Mouse (Mus musculus): Measurements from ENCODE around the gene C1qtnf4. TPM values are rescaled to one million over a fixed set of nuclear protein-coding genes. Genes with fewer than 3 reads are reported as not detected.
"Not testable (repeated sequence)": the region's sequence is repeated elsewhere in the genome, so short reads cannot be mapped to it uniquely, and the experiment has no call there.

Gene C1qtnf4
- polyA plus RNA-seq, 1 experiment from 2014 or later: 1.9 TPM

DNA sequence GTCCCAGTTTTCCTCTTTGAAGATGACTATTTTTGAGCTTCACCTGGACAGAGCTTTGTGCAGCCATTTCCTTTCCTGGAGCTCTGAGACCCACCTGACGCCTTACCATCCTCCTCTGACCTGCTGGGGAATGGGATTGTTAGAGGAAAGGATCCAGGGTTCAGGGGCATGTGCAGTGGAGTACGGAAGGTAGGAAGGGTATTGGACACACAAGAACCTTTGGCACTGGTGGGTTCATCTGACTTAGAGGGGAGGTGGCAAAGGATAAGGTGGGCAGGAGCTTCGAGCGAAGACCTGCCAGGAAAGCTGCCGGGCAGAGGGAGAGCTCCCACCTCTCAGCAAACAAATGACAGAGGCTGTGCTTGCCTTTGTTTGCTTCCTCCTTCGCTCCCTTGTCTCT lies 776 bp downstream of the C1qtnf4 start:
- no peak overlapping the region for H3K4me2 ChIP-seq
- no peaks in the 10 kb centered on the region for H3K36me3 ChIP-seq (replicated peaks)
- no peak overlapping the region for H3K27ac ChIP-seq (replicated peaks)
- H3K27me3 ChIP-seq: peaks cover 96% of the 10 kb centered on the region
- H3K4me3 ChIP-seq (replicated peaks): no peak overlapping the region
- no peak overlapping the region for H3K9ac ChIP-seq
- H3K9me3 ChIP-seq (replicated peaks): no peaks in the 10 kb centered on the region
- H3K4me1 ChIP-seq (replicated peaks): peaks cover 37% of the 10 kb centered on the region
- ATAC-seq (ENCODE audit: insufficient read depth): no peak
- 36% methylated on average over 6 of the region's 6 CpGs for WGBS (ENCODE audit: insufficient replicate concordance)

DNA sequence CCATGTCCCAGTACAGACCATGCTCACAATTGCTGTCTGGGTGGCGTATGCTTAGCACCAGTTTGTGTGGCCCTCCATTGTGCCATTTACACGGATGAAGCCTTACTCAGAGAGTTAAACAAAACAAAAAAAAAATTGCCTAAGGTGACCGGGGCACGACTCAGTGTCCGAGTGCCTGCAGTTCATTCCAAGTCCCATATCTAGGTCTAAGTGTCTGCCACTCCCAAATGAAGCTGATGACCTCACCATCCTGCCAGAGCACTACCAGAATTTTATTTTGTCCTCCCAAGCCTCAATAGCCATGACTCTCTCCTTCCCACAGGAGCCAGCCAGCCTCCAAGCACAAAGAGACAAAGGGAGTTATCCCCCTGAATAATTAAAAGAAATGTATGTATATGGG lies 2.0 kb downstream of the C1qtnf4 start:
- Histone ChIP-seq H3K4me1 (replicated peaks) (peaks cover 49% of the 10 kb centered on the region), H3K36me3 (replicated peaks) (no peaks in the 10 kb centered on the region), H3K4me3 (replicated peaks) (no peak overlapping the region), H3K4me2 (no peak overlapping the region), H3K27me3 (peaks cover 92% of the 10 kb centered on the region), H3K9ac (no peak overlapping the region), H3K27ac (replicated peaks) (no peak overlapping the region), H3K9me3 (replicated peaks) (no peaks in the 10 kb centered on the region)
- 57% methylated on average over 5 of the region's 5 CpGs for WGBS (ENCODE audit: insufficient replicate concordance)
- no peak for ATAC-seq (ENCODE audit: insufficient read depth)

DNA sequence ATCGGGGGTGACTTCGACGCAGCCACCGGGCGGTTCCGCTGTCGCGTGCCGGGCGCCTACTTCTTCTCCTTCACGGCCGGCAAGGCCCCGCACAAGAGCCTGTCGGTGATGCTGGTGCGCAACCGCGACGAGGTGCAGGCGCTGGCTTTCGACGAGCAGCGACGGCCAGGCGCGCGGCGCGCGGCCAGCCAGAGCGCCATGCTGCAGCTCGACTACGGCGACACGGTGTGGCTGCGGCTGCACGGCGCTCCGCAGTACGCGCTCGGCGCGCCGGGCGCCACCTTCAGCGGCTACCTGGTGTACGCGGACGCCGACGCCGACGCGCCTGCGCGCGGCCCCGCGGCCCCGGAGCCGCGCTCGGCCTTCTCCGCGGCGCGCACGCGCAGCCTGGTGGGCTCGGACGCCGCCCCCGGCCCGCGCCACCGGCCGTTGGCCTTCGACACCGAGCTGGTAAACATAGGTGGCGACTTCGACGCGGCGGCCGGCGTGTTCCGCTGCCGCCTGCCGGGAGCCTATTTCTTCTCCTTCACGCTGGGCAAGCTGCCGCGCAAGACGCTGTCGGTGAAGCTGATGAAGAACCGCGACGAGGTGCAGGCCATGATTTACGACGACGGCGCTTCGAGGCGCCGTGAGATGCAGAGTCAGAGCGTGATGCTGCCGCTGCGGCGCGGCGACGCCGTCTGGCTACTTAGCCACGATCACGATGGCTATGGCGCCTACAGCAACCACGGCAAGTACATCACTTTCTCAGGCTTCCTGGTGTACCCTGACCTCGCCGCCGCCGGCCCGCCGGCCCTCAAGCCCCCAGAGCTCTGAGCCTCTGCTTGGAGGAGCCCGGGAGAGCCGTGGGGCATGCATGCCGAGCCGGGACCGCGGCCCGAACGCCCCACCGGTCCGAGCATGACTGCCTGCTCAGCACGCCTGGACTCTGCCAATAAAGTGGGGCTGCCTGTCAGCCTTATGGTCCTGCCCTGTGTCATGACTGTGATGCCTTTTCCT lies 4.2 kb downstream of the C1qtnf4 start:
- no peaks in the 10 kb centered on the region for H3K9me3 ChIP-seq (replicated peaks)
- H3K27ac ChIP-seq (replicated peaks): peak overlapping the region; percentile 34; the same call in 1 of the 2 replicates
- peak overlapping the region; percentile 68 for H3K4me3 ChIP-seq (replicated peaks)
- peaks cover 72% of the 10 kb centered on the region for H3K4me1 ChIP-seq (replicated peaks)
- ATAC-seq (ENCODE audit: insufficient read depth): peak; percentile 59
- 5% methylated on average over 133 of the region's 133 CpGs for WGBS (ENCODE audit: insufficient replicate concordance)
- H3K9ac ChIP-seq: peak overlapping the region; percentile 58
- peaks cover 70% of the 10 kb centered on the region for H3K27me3 ChIP-seq
- peak overlapping the region; percentile 96 for H3K4me2 ChIP-seq
- peaks cover 9% of the 10 kb centered on the region for H3K36me3 ChIP-seq (replicated peaks)

DNA sequence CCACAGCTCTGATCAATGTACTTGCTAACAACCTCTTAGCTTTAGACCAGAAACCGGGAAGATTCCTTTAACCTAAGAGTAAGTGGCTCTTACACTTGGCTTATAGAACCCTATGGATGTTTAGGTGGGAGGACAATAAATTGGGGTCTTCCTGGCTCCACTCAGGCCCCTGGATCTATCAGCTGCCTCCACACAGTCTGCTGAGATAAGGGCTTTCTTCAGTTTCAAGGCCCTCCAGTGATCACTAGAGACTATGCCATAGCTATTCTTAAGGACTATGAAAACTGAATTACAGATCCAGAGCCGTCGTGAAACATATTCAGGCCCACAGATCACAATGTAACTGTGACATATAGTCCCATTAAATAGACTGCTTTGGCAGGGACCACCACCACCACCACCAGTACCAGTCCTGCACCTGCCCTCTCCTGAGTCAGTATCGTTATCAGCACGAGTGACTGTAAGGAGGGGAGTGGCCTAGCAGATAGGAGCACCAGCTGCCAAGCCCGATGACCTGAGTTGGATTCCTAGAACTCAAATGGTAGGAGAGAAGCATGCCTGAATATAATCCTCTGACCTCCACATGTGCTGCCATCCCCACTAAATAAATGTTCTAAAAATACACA lies 8.1 kb downstream of the C1qtnf4 start:
- H3K4me1 ChIP-seq (replicated peaks): peaks cover 75% of the 10 kb centered on the region
- H3K27ac ChIP-seq (replicated peaks): peak overlapping the region; percentile 88
- H3K4me3 ChIP-seq (replicated peaks): 0 out of 2 replicates have a peak overlapping the region, but pooled peaks have one; percentile 2
- peak; percentile 89 for ATAC-seq (ENCODE audit: insufficient read depth)
- H3K36me3 ChIP-seq (replicated peaks): peaks cover 47% of the 10 kb centered on the region
- H3K4me2 ChIP-seq: peak overlapping the region; percentile 63
- WGBS (ENCODE audit: insufficient replicate concordance): 42% methylated on average over 6 of the region's 6 CpGs
- H3K9me3 ChIP-seq (replicated peaks): no peaks in the 10 kb centered on the region
- peak overlapping the region; percentile 49 for H3K9ac ChIP-seq
- H3K27me3 ChIP-seq: peaks cover 30% of the 10 kb centered on the region

DNA sequence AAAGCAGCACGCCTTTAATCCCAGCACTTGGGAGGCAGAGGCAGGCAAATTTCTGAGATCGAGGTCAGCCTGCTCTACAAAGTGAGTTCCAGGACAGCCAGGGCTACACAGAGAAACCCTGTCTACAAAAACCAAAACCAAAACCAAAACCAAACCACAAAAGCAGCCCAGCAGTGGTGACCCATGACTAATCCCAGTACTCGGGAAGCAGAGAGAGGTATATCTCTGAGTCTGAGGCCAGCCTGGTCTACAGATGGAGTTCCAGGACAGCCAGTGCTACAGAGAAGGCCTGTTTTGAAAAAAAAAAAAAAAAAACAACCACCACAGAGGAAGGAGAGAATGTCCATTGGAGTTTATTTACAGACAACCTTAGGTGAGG lies 8.6 kb downstream of the C1qtnf4 start:
- not testable (repeated sequence) for ATAC-seq (ENCODE audit: insufficient read depth); H3K9me3 ChIP-seq (replicated peaks); H3K4me3 ChIP-seq (replicated peaks)
- peaks cover 51% of the 10 kb centered on the region for H3K36me3 ChIP-seq (replicated peaks)
- peaks cover 25% of the 10 kb centered on the region for H3K27me3 ChIP-seq
- peak overlapping the region; percentile 88 for H3K27ac ChIP-seq (replicated peaks)
- peak overlapping the region; percentile 63 for H3K4me2 ChIP-seq
- peaks cover 71% of the 10 kb centered on the region for H3K4me1 ChIP-seq (replicated peaks)
- peak overlapping the region; percentile 49 for H3K9ac ChIP-seq
- WGBS (ENCODE audit: insufficient replicate concordance): 36% methylated on average over 3 of the region's 3 CpGs

DNA sequence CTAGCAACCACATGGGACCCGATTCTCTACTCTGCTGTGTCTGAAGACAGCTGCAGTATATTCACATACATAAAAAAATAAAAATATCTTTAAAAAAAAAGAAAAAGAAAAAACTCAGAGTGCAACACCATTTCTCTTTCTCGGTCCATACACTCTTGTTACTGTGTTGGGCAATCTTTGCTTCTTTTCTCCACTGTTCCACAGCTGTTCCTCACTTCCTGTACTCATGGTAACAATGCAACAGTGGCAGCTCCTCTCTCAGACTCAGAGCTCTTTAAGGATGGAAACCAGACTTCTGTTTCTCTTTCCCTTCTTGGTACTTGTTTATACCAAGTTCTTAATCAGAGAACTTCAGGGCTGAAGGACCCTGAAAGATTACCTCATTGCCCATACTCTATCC lies 17.7 kb downstream of the C1qtnf4 start:
- peaks cover 52% of the 10 kb centered on the region for H3K36me3 ChIP-seq (replicated peaks)
- H3K4me3 ChIP-seq (replicated peaks): peak overlapping the region; percentile 82
- peaks cover 39% of the 10 kb centered on the region for H3K4me1 ChIP-seq (replicated peaks)
- H3K27me3 ChIP-seq: no peaks in the 10 kb centered on the region
- ATAC-seq (ENCODE audit: insufficient read depth): no peak
- H3K9me3 ChIP-seq (replicated peaks): no peaks in the 10 kb centered on the region
- H3K27ac ChIP-seq (replicated peaks): peak overlapping the region; percentile 86
- peak overlapping the region; percentile 75 for H3K4me2 ChIP-seq
- 63% methylated on average over 2 of the region's 2 CpGs for WGBS (ENCODE audit: insufficient replicate concordance)
- H3K9ac ChIP-seq: peak overlapping the region; percentile 84

DNA sequence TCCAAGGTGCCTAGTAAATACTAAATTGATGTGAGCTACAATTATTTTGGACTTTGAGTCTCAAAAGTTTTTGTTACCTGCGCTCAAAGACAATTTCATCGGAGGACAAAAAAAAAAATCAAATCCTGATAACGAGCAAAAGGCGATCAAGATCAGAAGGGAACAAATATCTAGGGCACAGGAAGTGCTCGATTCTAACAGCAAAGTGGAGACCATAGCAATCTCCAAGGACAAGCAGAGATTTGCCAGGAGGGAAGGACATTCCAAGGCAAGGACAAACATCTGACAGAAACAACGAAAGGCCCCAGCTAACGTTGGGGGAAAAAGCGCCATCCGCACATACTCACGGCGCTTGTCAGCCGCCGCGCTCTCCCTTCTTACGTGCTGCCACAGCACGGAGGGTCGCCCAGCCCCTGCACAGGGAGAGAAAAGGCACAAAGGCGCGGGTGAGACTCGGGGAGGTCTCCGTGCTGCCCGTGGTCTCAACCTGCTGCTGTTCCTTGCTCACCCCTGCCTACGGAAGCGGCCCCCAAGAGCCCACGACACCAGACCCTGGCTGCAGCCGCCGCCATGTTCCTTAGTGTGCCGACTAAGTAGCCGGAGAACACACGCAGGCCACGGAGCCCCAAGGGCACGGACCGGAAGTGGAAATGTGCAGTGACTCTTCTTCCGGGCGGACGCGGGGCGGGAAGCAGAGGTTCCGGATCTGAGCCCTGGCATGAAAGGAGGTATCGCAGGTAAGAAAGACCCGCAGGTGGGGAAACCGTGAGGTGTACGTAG lies 18.6 kb downstream of the C1qtnf4 start, which contains the start of the genes Kbtbd4 and Ndufs3:
Kbtbd4 (plus strand) TSS at position 665 of the 780 bp plus-strand sequence.
Ndufs3 (minus strand) TSS at position 752 of the 780 bp plus-strand sequence.
- peak within 1 kb of the TSS; percentile 82 for H3K4me3 ChIP-seq (replicated peaks)
- H3K27me3 ChIP-seq: no peaks in the 10 kb centered on the region
- peak within 1 kb of the TSS; percentile 86 for H3K27ac ChIP-seq (replicated peaks)
- WGBS (ENCODE audit: insufficient replicate concordance): under 1% methylated on average over 43 of the region's 43 CpGs
- peak within 1 kb of the TSS; percentile 84 for H3K9ac ChIP-seq
- H3K36me3 ChIP-seq (replicated peaks): peaks cover 53% of the 10 kb centered on the region
- H3K4me2 ChIP-seq: peak within 1 kb of the TSS; percentile 75
- H3K4me1 ChIP-seq (replicated peaks): peaks cover 39% of the 10 kb centered on the region
- H3K9me3 ChIP-seq (replicated peaks): no peaks in the 10 kb centered on the region
- ATAC-seq (ENCODE audit: insufficient read depth): peak; percentile 90

DNA sequence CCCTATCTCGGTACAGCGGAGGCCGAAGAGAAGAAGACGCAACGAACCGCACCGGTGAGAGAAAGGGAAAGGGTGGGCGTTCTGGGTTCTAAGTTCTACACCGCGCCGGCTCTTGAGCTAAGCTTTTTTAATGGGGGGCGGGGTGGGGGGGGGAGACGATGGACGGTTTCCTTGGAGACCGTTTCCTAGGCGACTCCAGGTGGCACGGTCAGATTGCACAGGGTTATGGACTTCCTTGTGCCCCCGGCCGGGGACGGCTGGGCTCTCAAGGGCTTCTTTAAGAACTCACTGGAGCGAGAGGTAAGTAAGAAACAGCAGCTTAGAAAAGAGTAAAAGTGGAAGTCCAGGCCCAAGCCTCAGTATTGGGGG lies 19.2 kb downstream of the C1qtnf4 start:
- ATAC-seq (ENCODE audit: insufficient read depth): peak; percentile 45
- Histone ChIP-seq H3K4me1 (replicated peaks) (peaks cover 39% of the 10 kb centered on the region), H3K4me3 (replicated peaks) (peak overlapping the region; percentile 82), H3K9ac (peak overlapping the region; percentile 84), H3K4me2 (peak overlapping the region; percentile 75), H3K27me3 (no peaks in the 10 kb centered on the region), H3K36me3 (replicated peaks) (peaks cover 59% of the 10 kb centered on the region), H3K9me3 (replicated peaks) (no peaks in the 10 kb centered on the region), H3K27ac (replicated peaks) (peak overlapping the region; percentile 86)
- WGBS (ENCODE audit: insufficient replicate concordance): under 1% methylated on average over 21 of the region's 21 CpGs

DNA sequence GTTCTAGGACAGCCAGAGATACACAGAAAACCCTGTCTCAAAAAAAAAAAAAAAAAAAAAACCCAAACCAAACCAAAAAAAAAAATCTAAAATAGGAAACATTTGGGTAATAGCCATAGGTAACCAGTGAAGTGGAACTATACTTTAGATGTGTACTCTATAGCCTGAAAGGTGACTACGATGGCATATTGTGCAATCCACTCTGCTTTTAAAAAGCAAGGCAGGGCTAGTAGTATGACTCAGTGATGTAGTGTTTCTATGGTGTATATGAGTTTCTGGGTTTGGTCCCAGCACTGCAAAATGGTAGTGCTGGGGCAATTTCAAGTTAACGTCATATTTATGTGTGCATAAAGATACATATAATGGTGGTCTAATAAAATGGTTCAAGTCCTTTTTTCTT lies 21.1 kb downstream of the C1qtnf4 start:
- H3K4me1 ChIP-seq (replicated peaks): peaks cover 43% of the 10 kb centered on the region
- ATAC-seq (ENCODE audit: insufficient read depth): no peak
- H3K4me3 ChIP-seq (replicated peaks): no peak overlapping the region
- H3K9me3 ChIP-seq (replicated peaks): no peaks in the 10 kb centered on the region
- H3K9ac ChIP-seq: no peak overlapping the region
- H3K36me3 ChIP-seq (replicated peaks): peaks cover 64% of the 10 kb centered on the region
- H3K4me2 ChIP-seq: no peak overlapping the region
- no peaks in the 10 kb centered on the region for H3K27me3 ChIP-seq
- H3K27ac ChIP-seq (replicated peaks): no peak overlapping the region
- WGBS (ENCODE audit: insufficient replicate concordance): 81% methylated on average over 2 of the region's 2 CpGs

DNA sequence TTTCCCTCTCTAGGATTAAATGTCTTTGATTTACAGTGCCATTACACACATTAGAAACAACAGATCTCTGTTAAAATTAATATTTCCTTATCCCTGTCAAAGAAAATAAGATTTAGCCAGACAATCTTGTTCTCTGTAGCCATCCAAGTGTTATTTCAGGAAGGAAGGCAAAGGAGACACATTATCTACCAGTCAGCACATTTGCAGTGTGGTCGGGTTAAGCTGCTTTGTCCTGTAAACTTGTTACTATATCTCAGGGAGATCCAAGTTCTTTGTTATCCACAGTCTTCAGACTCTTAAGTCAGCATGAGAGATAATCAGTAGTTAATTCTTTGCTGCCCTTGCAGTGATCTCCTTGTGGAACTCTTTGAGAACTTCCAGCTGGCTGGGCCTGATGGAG lies 25.2 kb downstream of the C1qtnf4 start:
- ATAC-seq (ENCODE audit: insufficient read depth): no peak
- Histone ChIP-seq H3K4me2 (no peak overlapping the region), H3K27ac (replicated peaks) (no peak overlapping the region), H3K36me3 (replicated peaks) (peaks cover 79% of the 10 kb centered on the region), H3K4me1 (replicated peaks) (peaks cover 30% of the 10 kb centered on the region), H3K9me3 (replicated peaks) (no peaks in the 10 kb centered on the region), H3K9ac (no peak overlapping the region), H3K27me3 (no peaks in the 10 kb centered on the region), H3K4me3 (replicated peaks) (no peak overlapping the region)
- 29% methylated on average over 1 of the region's 1 CpGs for WGBS (ENCODE audit: insufficient replicate concordance)
